Mouse (Mus musculus) embryonic facial prominence, embryonic 11.5 days (tissue): ENCODE measurements at regions not wholly inside any gene's neighbourhood (a gene's known extent, or its start where the extent isn't known, plus 50 kb on each side); places are given as distances from the start of the nearest gene placed in this dataset.
A peak's percentile ranks its signal among the peaks of the same experiment; 100 is the strongest.
"Not testable (repeated sequence)": the region's sequence is repeated elsewhere in the genome, so short reads cannot be mapped to it uniquely, and the experiment has no call there.

ENCODE experiments used
- ATAC-seq: fragments of 200-750 bp; cut with Nextera tagmentation; replicated peaks from 2 replicates; pipeline ENCODE4 v1.8.0; 2017; ENCODE audit warnings: low read depth; ENCODE audit not compliant: insufficient number of reproducible peaks, low FRiP score, low TSS enrichment
- DNase-seq: peaks from one replicate; pipeline ENCODE4 v3.0.0-alpha.2; 2015; ENCODE audit warnings: low spot score
- H3K27ac ChIP-seq: fragments of 300-500 bp; sonication (generic); replicated peaks from 2 replicates; pipeline ENCODE4 v1.5.1; 2014; ENCODE audit warnings: mild to moderate bottlenecking, low read depth, low read length, control low read depth
- H3K27me3 ChIP-seq: fragments of 300-500 bp; sonication (generic); 2 replicates; pipeline ENCODE4 v1.6.1; 2014; ENCODE audit warnings: mild to moderate bottlenecking, low read length, moderate library complexity, mixed read lengths; ENCODE audit not compliant: control insufficient read depth, insufficient read depth
- H3K36me3 ChIP-seq: fragments of 300-500 bp; sonication (generic); replicated peaks from 2 replicates; pipeline ENCODE4 v1.6.1; 2014; ENCODE audit warnings: low read depth, mild to moderate bottlenecking, low read length, moderate library complexity, mixed read lengths; ENCODE audit not compliant: control insufficient read depth, insufficient read depth
- H3K4me1 ChIP-seq: fragments of 300-500 bp; sonication (generic); 2 replicates; pipeline ENCODE4 v1.6.1; 2014; ENCODE audit warnings: low read length, mixed read lengths; ENCODE audit not compliant: control insufficient read depth, insufficient read depth
- H3K4me2 ChIP-seq: fragments of 300-500 bp; sonication (generic); 2 replicates; pipeline ENCODE4 v1.6.1; 2014; ENCODE audit warnings: low read depth, mild to moderate bottlenecking, control low read depth, low read length, moderate library complexity
- H3K4me3 ChIP-seq: fragments of 300-500 bp; sonication (generic); 2 replicates; pipeline ENCODE4 v1.5.1; 2014; ENCODE audit warnings: low read depth, low read length, control low read depth
- H3K9ac ChIP-seq: fragments of 300-500 bp; sonication (generic); replicated peaks from 2 replicates; pipeline ENCODE4 v1.6.1; 2014; ENCODE audit warnings: mild to moderate bottlenecking, control low read depth, low read length
- H3K9me3 ChIP-seq: fragments of 300-500 bp; sonication (generic); replicated peaks from 2 replicates; pipeline ENCODE4 v1.6.1; 2016; ENCODE audit warnings: mild to moderate bottlenecking, low read length, inconsistent platforms, mixed read lengths; ENCODE audit not compliant: control insufficient read depth
- WGBS: fragments of 180-500 bp; shearing (Covaris S2); extraction: QIAGEN DNeasy Blood & Tissue Kit; methylation state at CpG from one replicate; pipeline ENCODE4 v1.1.7; 2014; 5-methylcytosine and 5-hydroxymethylcytosine counted together

DNA sequence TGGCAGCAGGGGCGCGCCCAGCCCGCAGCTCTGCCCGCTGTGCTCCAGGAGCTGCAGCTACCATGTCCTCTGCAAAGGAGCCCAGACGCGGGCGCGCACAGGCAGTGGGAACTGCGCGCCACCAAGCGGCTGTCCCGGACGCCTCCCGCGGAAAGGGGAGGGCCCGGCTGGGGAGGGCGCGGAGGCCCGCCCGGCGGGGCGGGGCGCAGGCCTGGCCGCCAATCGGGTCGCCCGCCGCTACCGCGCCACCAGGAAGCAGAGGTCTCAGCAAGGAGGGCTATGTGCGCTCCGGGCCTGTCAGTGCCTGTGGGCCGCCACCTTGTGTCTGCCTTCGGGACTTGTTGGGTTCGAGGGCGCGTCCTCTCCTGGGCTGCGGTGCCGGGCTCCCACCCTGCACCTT is 367.0 kb upstream of the Ywhaq start:
- not testable (repeated sequence) for H3K36me3 ChIP-seq, H3K27me3 ChIP-seq, H3K27ac ChIP-seq, H3K4me1 ChIP-seq, H3K9ac ChIP-seq, H3K9me3 ChIP-seq
- WGBS: 2% methylated on average over 32 of the region's 39 CpGs
- H3K4me2 ChIP-seq: peak overlapping the region; percentile 33
- ATAC-seq: peak; percentile 86
- DNase-seq: peak; percentile 53
- peak overlapping the region; percentile 33 for H3K4me3 ChIP-seq

DNA sequence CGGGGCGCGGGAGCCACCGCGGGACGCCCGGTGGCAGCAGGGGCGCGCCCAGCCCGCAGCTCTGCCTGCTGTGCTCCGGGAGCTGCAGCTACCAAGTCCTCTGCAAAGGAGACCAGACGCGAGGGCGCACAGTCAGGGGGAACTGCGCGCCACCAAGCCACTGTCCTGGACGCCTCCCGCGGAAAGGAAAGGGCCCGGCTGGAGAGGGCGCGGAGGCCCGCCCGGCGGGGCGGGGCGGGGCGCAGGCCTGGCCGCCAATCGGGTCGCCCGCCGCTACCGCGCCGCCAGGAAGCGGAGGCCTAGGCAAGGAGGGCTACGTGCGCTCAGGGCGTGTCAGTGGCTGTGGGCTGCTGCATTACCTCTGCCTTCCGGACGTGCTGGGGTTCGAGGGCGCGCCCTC is 361.3 kb upstream of the Ywhaq start:
- DNase-seq: not testable (repeated sequence)

DNA sequence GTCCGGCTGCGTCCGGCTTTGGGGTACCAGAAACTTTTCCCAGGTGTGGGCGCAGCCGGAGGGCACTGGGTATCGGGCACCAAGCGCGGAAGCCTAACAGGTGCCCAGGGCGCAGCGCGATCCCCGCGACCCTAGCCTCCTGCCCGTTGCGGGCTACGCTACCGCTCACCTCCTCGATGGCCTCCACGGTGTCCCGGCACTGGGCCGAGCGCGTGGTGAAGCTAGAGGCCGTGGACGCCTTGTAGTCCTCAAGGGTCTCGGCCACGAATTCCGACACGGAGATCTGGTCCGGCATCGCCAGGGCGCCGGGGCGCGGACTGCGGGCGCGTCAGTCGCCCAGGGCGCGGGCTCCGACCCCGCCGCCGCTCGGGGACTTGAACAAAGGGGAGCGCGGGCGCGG is 360.9 kb upstream of the Ywhaq start:
- H3K27ac ChIP-seq, H3K4me3 ChIP-seq, H3K9ac ChIP-seq, H3K36me3 ChIP-seq, H3K9me3 ChIP-seq, ATAC-seq, H3K4me1 ChIP-seq, H3K4me2 ChIP-seq, DNase-seq, H3K27me3 ChIP-seq: not testable (repeated sequence)
- WGBS: 24% methylated on average over 33 of the region's 50 CpGs

More for the DNA sequence above, 361.3 kb upstream of the Ywhaq start:
- 8% methylated on average over 21 of the region's 45 CpGs for WGBS
- not testable (repeated sequence) for H3K27ac ChIP-seq, H3K4me1 ChIP-seq, H3K9ac ChIP-seq, H3K4me2 ChIP-seq, H3K9me3 ChIP-seq, ATAC-seq, H3K4me3 ChIP-seq, H3K27me3 ChIP-seq, H3K36me3 ChIP-seq

DNA sequence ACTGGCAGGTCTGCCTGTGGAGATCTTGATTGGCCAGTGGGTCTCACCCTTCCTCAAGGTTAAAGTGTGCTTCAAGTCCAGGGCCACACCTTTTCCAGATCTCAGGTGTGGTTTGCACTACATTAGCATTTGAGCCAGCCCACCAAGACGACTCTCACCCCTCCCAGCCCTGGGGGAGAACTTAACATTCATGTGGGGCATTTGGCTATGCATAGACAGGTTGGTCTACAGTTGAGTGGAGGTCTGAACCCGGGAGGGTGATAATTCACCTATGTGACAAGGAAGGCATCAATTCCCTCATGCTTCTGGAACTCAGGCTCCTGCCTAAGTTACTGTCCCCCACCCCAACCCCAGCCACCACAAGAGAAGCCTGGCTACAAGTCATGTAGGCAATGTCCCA is 350.3 kb upstream of the Ywhaq start:
- not testable (repeated sequence) for H3K36me3 ChIP-seq, H3K9ac ChIP-seq, H3K4me2 ChIP-seq, ATAC-seq, H3K4me1 ChIP-seq, H3K4me3 ChIP-seq, H3K27ac ChIP-seq, DNase-seq, H3K27me3 ChIP-seq, H3K9me3 ChIP-seq
- WGBS: 90% methylated on average over 2 of the region's 2 CpGs
